Mouse (Mus musculus): ENCODE measurements around the gene Fam111a. TPM values are rescaled to one million over a fixed set of nuclear protein-coding genes. Genes with fewer than 3 reads are reported as not detected.

The Fam111a gene
- total RNA-seq, 2 experiments from 2014 or later: 1.5 to 2.0 TPM

- DNase-seq (ENCODE audit: low spot score in 2 of 2): no peak
Measured at GRCm38 (mm10) chr19:12613646-12614045, 68.1 kb downstream of the Fam111a start.

- DNase-seq (ENCODE audit: low spot score in 2 of 2): no peak
Measured at GRCm38 (mm10) chr19:12633176-12633575, 87.6 kb downstream of the Fam111a start, which contains the start of gene Glyat. Gene Glyat (plus strand): TSS chr19:12633308.

- no peak for DNase-seq (ENCODE audit: low spot score in 2 of 2)
Measured at GRCm38 (mm10) chr19:12634259-12634658, 88.7 kb downstream of the Fam111a start.

GRCm38 (mm10) chr19:12634963-12635362, 89.4 kb downstream of the Fam111a start:
- no peak for DNase-seq (ENCODE audit: low spot score in 2 of 2)

GRCm38 (mm10) chr19:12636863-12637262, 91.3 kb downstream of the Fam111a start:
- DNase-seq (ENCODE audit: low spot score in 2 of 2): no peak

- no peak for DNase-seq (ENCODE audit: low spot score in 2 of 2)
Measured at GRCm38 (mm10) chr19:12638049-12638448, 92.5 kb downstream of the Fam111a start.

Other genes with a start within 250 kb of the Fam111a start
- not detected for gene Olfr1436, start 246.6 kb upstream of the Fam111a start, total RNA-seq (2021)
- gene Olfr1437, start 220.6 kb upstream of the Fam111a start, total RNA-seq (2021): not detected
- not detected for gene Olfr1438-ps1, start 209.8 kb upstream of the Fam111a start, total RNA-seq (2021)
- gene Olfr1440, start 158.5 kb upstream of the Fam111a start, total RNA-seq (2021): not detected
- gene Olfr1441, start 128.3 kb upstream of the Fam111a start, total RNA-seq (2021): not detected
- not detected for gene Pfpl, start 117.8 kb upstream of the Fam111a start, total RNA-seq (2021)
- gene Mpeg1, start 85.0 kb upstream of the Fam111a start, total RNA-seq (2021): 1 to 10 TPM; 9.7 TPM
- gene Dtx4, start 44.3 kb upstream of the Fam111a start, total RNA-seq (2021): 10 to 100 TPM; 34.3 to 36.9 TPM
- not detected for gene Gm4952, start 54.2 kb downstream of the Fam111a start, total RNA-seq (2021)
- not detected for gene Glyat, start 87.6 kb downstream of the Fam111a start, total RNA-seq (2021)
- gene Olfr1442, start 124.7 kb downstream of the Fam111a start, total RNA-seq (2021): not detected
- gene Olfr1443, start 132.4 kb downstream of the Fam111a start, total RNA-seq (2021): not detected
- not detected for gene Keg1, start 150.0 kb downstream of the Fam111a start, total RNA-seq (2021)
- 1 to 10 TPM; 2.9 to 3.1 TPM for gene Cntf, start 219.9 kb downstream of the Fam111a start, total RNA-seq (2021)